Mouse (Mus musculus) mesoderm, embryonic 11.5 days (tissue): ENCODE measurements around the gene Golga2.

Experiments used
- DNase-seq: peaks from one replicate; pipeline ENCODE4 v3.0.0-alpha.2; 2012; ENCODE audit warnings: low read depth, low spot score

The Golga2 gene

GRCm38 (mm10) chr2:32342539-32343350 is 55.6 kb downstream of the Golga2 start:
- no peak for DNase-seq

GRCm38 (mm10) chr2:32343351-32343671 is 56.1 kb downstream of the Golga2 start:
- DNase-seq, result no peak

GRCm38 (mm10) chr2:32344056-32344455 is 56.9 kb downstream of the Golga2 start:
- no peak for DNase-seq

GRCm38 (mm10) chr2:32344598-32345321 is 57.6 kb downstream of the Golga2 start:
- DNase-seq, result no peak

GRCm38 (mm10) chr2:32347019-32347418 is 59.8 kb downstream of the Golga2 start:
- DNase-seq, result no peak

GRCm38 (mm10) chr2:32348311-32348710 is 61.1 kb downstream of the Golga2 start:
- DNase-seq, result no peak

- DNase-seq, result no peak
Measured at GRCm38 (mm10) chr2:32349625-32350255, 62.6 kb downstream of the Golga2 start.

- DNase-seq, result no peak
Measured at GRCm38 (mm10) chr2:32350471-32351051, 63.4 kb downstream of the Golga2 start.

- DNase-seq, result no peak
Measured at GRCm38 (mm10) chr2:32351471-32351961, 64.3 kb downstream of the Golga2 start.

- peak; percentile 56 for DNase-seq
Measured at GRCm38 (mm10) chr2:32352151-32353006, 65.2 kb downstream of the Golga2 start, which contains the start of gene Ciz1. Ciz1 (plus strand) TSS chr2:32352327.

GRCm38 (mm10) chr2:32353007-32353542 is 65.9 kb downstream of the Golga2 start, which contains the start of gene Dnm1:
Dnm1 (minus strand) TSS chr2:32353338.
- DNase-seq, result peak; percentile 92

GRCm38 (mm10) chr2:32353836-32354235 is 66.7 kb downstream of the Golga2 start:
- no peak for DNase-seq

GRCm38 (mm10) chr2:32354336-32354895 is 67.2 kb downstream of the Golga2 start:
- no peak for DNase-seq

GRCm38 (mm10) chr2:32356216-32356615 is 69.0 kb downstream of the Golga2 start:
- no peak for DNase-seq
